Mouse (Mus musculus) cerebellum, adult 11-12 months (tissue): ENCODE measurements around the gene Sphk1.

Experiments used
- DNase-seq: peaks from one replicate; pipeline ENCODE4 v3.0.0; 2022

Gene Sphk1

DNA sequence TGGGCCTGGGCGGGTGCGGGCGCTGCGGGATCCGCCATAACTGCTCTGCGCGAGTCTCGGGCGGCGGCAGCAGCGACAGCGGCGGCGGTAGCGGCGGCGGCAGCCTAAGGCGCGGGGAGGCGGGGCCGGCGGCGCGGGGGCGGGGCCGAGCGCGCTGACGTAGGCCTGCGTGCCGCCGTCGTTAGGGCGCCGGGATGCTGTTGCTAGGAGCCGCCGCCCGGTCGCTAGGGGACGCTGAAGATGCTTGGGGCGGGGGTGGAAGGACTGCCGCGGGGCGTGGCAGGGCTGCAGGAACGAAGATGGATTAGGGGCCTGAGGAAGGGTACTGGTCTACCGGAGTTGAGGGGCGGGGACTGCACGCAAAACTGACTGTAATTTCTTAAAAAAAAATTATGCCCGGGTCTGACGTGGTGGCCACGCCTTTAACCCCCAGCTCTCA lies 50.7 kb downstream of the Sphk1 start, which contains the start of gene Ube2o:
TSS of gene Ube2o (minus strand) at position 72 of the 439 bp plus-strand sequence.
- peak; percentile 86 for DNase-seq

DNA sequence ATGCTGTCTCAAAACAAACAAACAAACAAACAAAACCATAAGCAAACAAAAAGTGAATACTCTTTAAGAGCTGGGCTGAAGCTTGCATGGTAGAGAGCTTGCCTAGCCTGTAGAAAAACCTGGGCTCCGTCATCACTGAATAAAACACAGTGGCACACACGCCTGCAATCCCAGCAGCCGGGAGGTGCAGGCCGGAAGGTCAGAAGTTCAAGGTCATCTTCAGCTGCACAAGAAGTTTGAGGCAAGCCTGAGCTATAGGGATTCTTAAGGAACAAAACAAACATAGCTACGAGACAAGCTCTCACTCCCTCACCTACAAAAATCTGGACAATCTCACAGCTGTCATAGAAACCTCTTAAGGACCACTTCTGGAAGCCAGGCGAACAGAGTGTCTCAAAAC lies 55.0 kb downstream of the Sphk1 start:
- DNase-seq: no peak
